Mouse (Mus musculus) myocyte (in vitro differentiated cells): ENCODE results near the gene Fbxo36. TPM values are rescaled to one million over a fixed set of nuclear protein-coding genes. Genes with fewer than 3 reads are reported as not detected.

ENCODE experiments used
- H3K27me3 ChIP-seq: one replicate; pipeline ENCODE4 v1.6.1; 2011; ENCODE audit not compliant: control insufficient read depth, insufficient read depth, insufficient read length
- H3K36me3 ChIP-seq: one replicate; pipeline ENCODE4 v1.6.1; 2011; ENCODE audit not compliant: control insufficient read depth, insufficient read depth
- H3K4me2 ChIP-seq: one replicate; pipeline ENCODE4 v1.6.1; 2011; ENCODE audit warnings: low read depth, control low read depth
- H3K4me3 ChIP-seq: one replicate; pipeline ENCODE4 v1.5.1; 2011; ENCODE audit warnings: mild to moderate bottlenecking, control low read depth, moderate library complexity
- H3K79me2 ChIP-seq: one replicate; pipeline ENCODE4 v1.6.1; 2011; ENCODE audit not compliant: control insufficient read depth, insufficient read depth
- H3ac ChIP-seq: one replicate; pipeline ENCODE4 v1.6.1; 2011; ENCODE audit not compliant: control insufficient read depth, insufficient read length
- CEBPB ChIP-seq: IDR thresholded peaks from 2 replicates; pipeline ENCODE4 v1.6.1; 2011; ENCODE audit warnings: mild to moderate bottlenecking, moderate library complexity; ENCODE audit not compliant: poor library complexity, insufficient read depth, severe bottlenecking
- E2F4 ChIP-seq: IDR thresholded peaks from one replicate; pipeline ENCODE4 v1.6.1; 2011; ENCODE audit warnings: mild to moderate bottlenecking, control low read depth, moderate library complexity; ENCODE audit not compliant: insufficient read depth
- MAX ChIP-seq: IDR thresholded peaks from one replicate; pipeline ENCODE4 v1.6.1; 2011; ENCODE audit warnings: low read depth, mild to moderate bottlenecking, control low read depth
- MYOD1 ChIP-seq, 3 experiments: IDR thresholded peaks; one replicate each; pipeline ENCODE4 v1.6.1; 2011; ENCODE audit warnings: control low read depth in 2 of 3, low read depth in 2 of 3, mild to moderate bottlenecking in 2 of 3, moderate library complexity in 1 of 3; ENCODE audit not compliant: insufficient read length in 2 of 3, control insufficient read depth in 1 of 3
- MYOG ChIP-seq, 3 experiments: IDR thresholded peaks; one replicate each; pipeline ENCODE4 v1.6.1; 2011; ENCODE audit warnings: control low read depth in 2 of 3, low read depth in 2 of 3, mild to moderate bottlenecking in 2 of 3; ENCODE audit not compliant: insufficient read length in 2 of 3, control insufficient read depth in 1 of 3, insufficient read depth in 1 of 3
- POLR2A ChIP-seq: IDR thresholded peaks from one replicate; pipeline ENCODE4 v1.6.1; 2011; ENCODE audit warnings: low read depth, mild to moderate bottlenecking, control low read depth, moderate library complexity; ENCODE audit not compliant: insufficient read length
- POLR2AphosphoS2 ChIP-seq: IDR thresholded peaks from one replicate; pipeline ENCODE4 v1.6.1; 2011; ENCODE audit warnings: low read depth, control low read depth; ENCODE audit not compliant: insufficient read length
- REST ChIP-seq: IDR thresholded peaks from one replicate; pipeline ENCODE4 v1.6.1; 2011; ENCODE audit warnings: mild to moderate bottlenecking, control low read depth, moderate library complexity; ENCODE audit not compliant: insufficient read depth, insufficient read length
- SRF ChIP-seq: IDR thresholded peaks from one replicate; pipeline ENCODE4 v1.6.1; 2011; ENCODE audit warnings: low read depth; ENCODE audit not compliant: control insufficient read depth, insufficient read length
- TCF12 ChIP-seq: IDR thresholded peaks from one replicate; pipeline ENCODE4 v1.6.1; 2011; ENCODE audit warnings: mild to moderate bottlenecking, control low read depth; ENCODE audit not compliant: poor library complexity, insufficient read depth, severe bottlenecking
- TCF3 ChIP-seq: IDR thresholded peaks from one replicate; pipeline ENCODE4 v1.6.1; 2011; ENCODE audit warnings: low read depth, control low read depth; ENCODE audit not compliant: insufficient read length
- USF1 ChIP-seq: IDR thresholded peaks from one replicate; pipeline ENCODE4 v1.6.1; 2011; ENCODE audit warnings: low read depth, mild to moderate bottlenecking, control low read depth, moderate library complexity
- polyA plus RNA-seq: library from polyadenylated mRNA; unstranded; fragments of >200 nt; fragmentation: generic; extraction: Trizol; gene quantifications from one replicate; pipeline ENCODE4 v1.2.1, GENCODE M21; 2012; ENCODE audit warnings: missing spikeins

Gene Fbxo36
- polyA plus RNA-seq, 1 experiment: 10.7 TPM

DNA sequence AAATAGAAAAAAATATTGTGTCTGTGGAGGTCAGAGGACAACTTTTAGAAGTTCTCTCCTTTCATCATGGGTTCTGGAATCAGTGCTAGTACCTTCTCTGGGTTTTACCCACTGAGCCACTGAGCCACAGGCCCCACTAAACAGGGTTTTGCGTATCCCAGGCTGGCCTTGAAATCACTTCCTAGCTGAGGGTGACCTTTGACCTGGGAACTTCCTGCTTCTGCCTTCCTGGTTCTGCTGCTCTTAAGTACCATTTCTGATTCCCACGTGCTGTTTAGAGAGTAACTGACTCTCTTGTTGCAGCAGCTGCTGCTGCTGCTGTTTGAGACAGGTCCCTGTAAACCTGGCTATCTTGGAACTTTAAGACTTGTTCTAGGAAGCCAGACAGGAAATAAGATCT lies 25.0 kb downstream of the Fbxo36 start:
- Histone ChIP-seq H3K36me3 (no peaks in the 10 kb centered on the region), H3K27me3 (no peaks in the 10 kb centered on the region), H3ac (no peak overlapping the region), H3K4me3 (no peak overlapping the region), H3K79me2 (no peaks in the 10 kb centered on the region), H3K4me2 (no peak overlapping the region)
- TF ChIP-seq TCF3 (no peak), E2F4 (no peak), SRF (no peak), CEBPB (no peak)

DNA sequence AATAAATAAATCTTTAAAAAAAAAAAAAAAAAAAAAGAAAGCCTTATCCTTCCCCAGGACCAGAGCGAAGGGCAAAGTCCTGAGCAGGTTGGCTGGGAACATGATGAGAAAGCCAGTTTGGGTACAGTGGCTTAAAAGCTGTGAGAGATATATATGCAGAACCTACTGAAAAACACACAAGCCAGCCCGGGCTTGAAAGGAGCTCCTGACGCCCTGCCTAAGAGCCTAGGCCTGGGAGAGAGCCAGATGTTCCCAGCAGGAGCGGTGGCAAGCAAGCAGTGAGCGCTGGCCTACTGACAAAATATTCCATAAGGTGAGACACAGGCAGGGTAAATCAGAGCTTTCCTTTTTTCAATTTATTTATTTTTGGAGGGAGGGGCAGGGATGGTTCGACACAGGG lies 26.6 kb downstream of the Fbxo36 start:
- Histone ChIP-seq H3K27me3 (no peaks in the 10 kb centered on the region), H3K4me3 (no peak overlapping the region), H3K36me3 (no peaks in the 10 kb centered on the region), H3ac (no peak overlapping the region), H3K4me2 (no peak overlapping the region), H3K79me2 (no peaks in the 10 kb centered on the region)
- TF ChIP-seq SRF (no peak), E2F4 (no peak), MAX (no peak), TCF3 (no peak), MYOG (IDR thresholded peaks at IDR 0.05; ENCODE audit: control insufficient read depth in 1 of 3, insufficient read depth in 1 of 3, insufficient read length in 2 of 3, low read depth in 2 of 3) (no peak), REST (no peak), CEBPB (no peak), POLR2A (no peak), USF1 (no peak), TCF12 (no peak), MYOD1 (IDR thresholded peaks at IDR 0.05; ENCODE audit: control insufficient read depth in 1 of 3, insufficient read length in 2 of 3, low read depth in 2 of 3) (no peak), POLR2AphosphoS2 (no peak)

DNA sequence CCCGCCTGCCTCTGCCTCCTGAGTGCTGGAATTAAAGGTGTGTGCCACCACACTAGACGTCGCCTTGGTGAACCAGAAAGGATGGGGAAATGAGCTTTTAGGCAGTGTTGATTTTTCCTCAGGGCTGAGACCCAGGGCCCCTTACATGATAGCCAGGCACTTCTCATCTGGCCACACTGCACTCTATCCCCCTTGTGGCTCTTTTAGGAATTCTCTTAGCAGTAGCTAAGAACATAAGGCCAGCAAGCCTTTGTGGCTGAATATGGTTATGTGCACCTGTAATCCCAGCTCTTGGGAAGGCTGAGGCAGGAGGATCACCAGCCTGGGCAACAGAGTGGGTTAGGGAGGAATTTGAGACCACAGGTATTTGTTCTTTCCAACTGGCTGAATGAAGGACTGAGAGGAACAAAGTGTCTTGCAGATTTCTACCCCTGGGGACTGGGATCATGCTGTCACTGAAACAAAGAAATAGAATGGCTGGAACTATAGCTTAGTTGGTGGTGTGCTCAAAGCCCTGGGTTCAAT lies 27.1 kb downstream of the Fbxo36 start:
- Histone ChIP-seq H3K79me2 (no peaks in the 10 kb centered on the region), H3K27me3 (no peaks in the 10 kb centered on the region), H3ac (no peak overlapping the region), H3K4me2 (no peak overlapping the region), H3K4me3 (no peak overlapping the region), H3K36me3 (no peaks in the 10 kb centered on the region)
- TF ChIP-seq MYOG (IDR thresholded peaks at IDR 0.05; ENCODE audit: control insufficient read depth in 1 of 3, insufficient read depth in 1 of 3, insufficient read length in 2 of 3, low read depth in 2 of 3): no peak

DNA sequence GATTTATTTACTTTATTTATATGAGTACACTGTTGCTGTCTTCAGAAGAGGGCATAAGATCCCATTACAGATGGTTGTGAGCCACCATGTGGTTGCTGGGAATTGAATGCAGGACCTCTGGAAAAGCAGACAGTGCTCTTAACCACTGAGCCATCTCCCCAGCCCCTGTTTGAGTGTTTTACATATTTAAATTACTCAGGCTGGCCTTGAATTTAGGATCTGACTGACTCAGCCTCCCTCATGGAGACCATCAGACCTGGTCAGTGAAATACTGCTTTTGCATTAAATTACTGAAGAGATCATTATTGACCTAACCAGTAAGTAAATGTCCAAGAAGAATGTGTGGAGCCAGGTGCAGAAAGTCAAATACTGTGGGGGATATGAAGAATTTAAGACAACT lies 28.7 kb downstream of the Fbxo36 start:
- Histone ChIP-seq H3K36me3 (no peaks in the 10 kb centered on the region), H3ac (no peak overlapping the region), H3K4me2 (no peak overlapping the region), H3K27me3 (no peaks in the 10 kb centered on the region), H3K4me3 (no peak overlapping the region), H3K79me2 (no peaks in the 10 kb centered on the region)
- TF ChIP-seq POLR2A (no peak), SRF (no peak), USF1 (no peak), MYOD1 (IDR thresholded peaks at IDR 0.05; ENCODE audit: control insufficient read depth in 1 of 3, insufficient read length in 2 of 3, low read depth in 2 of 3) (no peak), TCF12 (no peak), CEBPB (no peak), MYOG (IDR thresholded peaks at IDR 0.05; ENCODE audit: control insufficient read depth in 1 of 3, insufficient read depth in 1 of 3, insufficient read length in 2 of 3, low read depth in 2 of 3) (no peak), REST (no peak), TCF3 (no peak), E2F4 (no peak), POLR2AphosphoS2 (no peak), MAX (no peak)

DNA sequence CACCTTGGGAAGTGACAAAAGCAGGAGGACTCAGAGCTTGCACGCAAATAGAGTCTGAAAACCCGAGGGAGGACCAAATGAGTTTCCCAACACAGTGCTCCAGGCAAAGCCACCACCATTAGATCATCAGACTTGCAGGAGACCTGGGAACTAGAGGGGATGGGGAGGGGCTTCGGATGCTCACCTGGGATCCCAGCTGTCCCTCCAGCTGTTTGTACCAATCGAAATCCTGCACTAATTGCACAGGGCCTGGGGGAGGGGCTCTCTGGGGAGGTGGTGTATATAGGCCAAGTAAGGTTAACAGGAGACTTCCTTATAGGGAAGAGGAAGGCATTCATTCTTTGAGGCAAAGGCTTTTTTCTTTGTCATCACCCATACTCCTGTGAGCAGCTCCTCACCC lies 29.2 kb downstream of the Fbxo36 start:
- no peaks in the 10 kb centered on the region for H3K79me2 ChIP-seq
- H3K4me3 ChIP-seq: no peak overlapping the region
- H3K36me3 ChIP-seq: no peaks in the 10 kb centered on the region
- H3K4me2 ChIP-seq: no peak overlapping the region
- H3ac ChIP-seq: no peak overlapping the region
- H3K27me3 ChIP-seq: no peaks in the 10 kb centered on the region
- TF ChIP-seq MYOG (IDR thresholded peaks at IDR 0.05; ENCODE audit: control insufficient read depth in 1 of 3, insufficient read depth in 1 of 3, insufficient read length in 2 of 3, low read depth in 2 of 3): no peak
- no peak for TF ChIP-seq TCF3
- TF ChIP-seq REST: no peak
- TF ChIP-seq POLR2A: no peak
- TF ChIP-seq MAX: no peak
- TF ChIP-seq POLR2AphosphoS2: no peak
- no peak for TF ChIP-seq E2F4
- TF ChIP-seq MYOD1 (IDR thresholded peaks at IDR 0.05; ENCODE audit: control insufficient read depth in 1 of 3, insufficient read length in 2 of 3, low read depth in 2 of 3): no peak
- TF ChIP-seq TCF12: no peak
- no peak for TF ChIP-seq CEBPB
- TF ChIP-seq SRF: no peak
- TF ChIP-seq USF1: no peak
